Mouse (Mus musculus) forelimb bud, embryonic 11.5 days (tissue): ENCODE data around the gene Por.

Experiments used
- DNase-seq: peaks from one replicate; pipeline ENCODE4 v3.0.0-alpha.2; 2012; ENCODE audit warnings: low read depth, low spot score

The Por gene

GRCm38 (mm10) chr5:135657128-135657527 lies 12.7 kb upstream of the Por start:
- DNase-seq: no peak

GRCm38 (mm10) chr5:135657703-135658373 lies 12.0 kb upstream of the Por start:
- no peak for DNase-seq

DNA sequence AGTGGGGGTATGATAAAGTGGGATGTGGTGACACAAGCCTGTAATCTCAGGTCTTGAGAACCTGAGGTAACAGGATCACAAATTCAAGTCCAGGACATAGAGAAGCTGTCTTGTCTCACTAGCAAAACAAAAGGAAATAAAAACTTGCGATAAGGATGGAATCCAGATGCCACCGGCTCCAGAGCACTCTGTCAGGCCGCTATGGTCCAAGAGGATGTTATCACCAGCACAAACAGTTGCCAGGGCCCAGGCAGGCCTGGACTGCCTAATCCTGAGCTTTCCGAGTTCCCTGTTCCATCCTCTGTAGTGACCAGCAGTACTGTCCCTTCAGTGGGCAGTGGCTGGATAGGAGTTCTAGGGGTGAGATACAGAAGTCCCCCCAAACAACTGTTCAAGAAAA lies 9.9 kb upstream of the Por start:
- no peak for DNase-seq

- no peak for DNase-seq
Observed at GRCm38 (mm10) chr5:135660535-135660934, 9.3 kb upstream of the Por start.

DNA sequence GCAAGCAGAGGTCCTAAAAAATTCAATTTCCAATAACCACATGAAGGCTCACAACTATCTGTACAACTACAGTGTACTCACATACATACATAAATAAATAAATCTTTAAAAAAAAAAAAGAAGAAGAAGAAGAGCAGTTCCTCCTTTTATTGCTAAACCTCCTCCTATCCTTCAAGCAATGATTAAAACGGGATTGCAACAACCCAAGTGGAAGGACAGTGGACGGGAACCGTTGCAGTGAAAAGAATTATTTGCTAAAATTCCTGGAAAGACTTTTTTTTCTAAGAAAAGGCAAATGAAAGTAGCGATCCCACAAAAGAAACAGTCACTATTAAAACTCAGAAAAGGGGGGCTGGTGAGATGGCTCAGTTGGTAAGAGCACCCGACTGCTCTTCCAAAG lies 2.9 kb upstream of the Por start:
- no peak for DNase-seq

DNA sequence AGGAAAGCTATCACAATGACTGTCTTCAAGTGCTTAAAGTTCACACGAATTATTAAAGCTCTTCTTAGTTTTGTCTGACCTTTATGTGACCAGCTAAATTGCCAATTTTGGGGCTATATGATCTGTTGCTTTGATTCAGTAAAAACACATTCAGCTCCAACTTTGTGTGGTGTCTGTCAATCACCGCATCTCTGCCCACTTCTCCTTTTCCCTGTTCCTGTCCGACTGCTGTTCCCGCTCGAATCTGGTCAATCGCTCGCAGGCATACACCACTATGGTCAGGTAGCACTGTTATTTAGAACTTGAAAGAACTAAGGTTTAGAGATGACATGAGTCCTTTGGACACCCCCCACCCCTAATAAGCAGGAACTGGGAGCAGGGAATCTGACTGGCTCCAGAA lies 1.8 kb upstream of the Por start:
- no peak for DNase-seq

GRCm38 (mm10) chr5:135670881-135671280 lies 1.0 kb downstream of the Por start:
- no peak for DNase-seq

- no peak for DNase-seq
Observed at GRCm38 (mm10) chr5:135672509-135672908, 2.7 kb downstream of the Por start.

GRCm38 (mm10) chr5:135672980-135673379 lies 3.1 kb downstream of the Por start:
- no peak for DNase-seq

GRCm38 (mm10) chr5:135674349-135674775 lies 4.5 kb downstream of the Por start:
- DNase-seq: peak; percentile 71

- DNase-seq: peak; percentile 88
Observed at GRCm38 (mm10) chr5:135674821-135675220, 5.0 kb downstream of the Por start.

DNA sequence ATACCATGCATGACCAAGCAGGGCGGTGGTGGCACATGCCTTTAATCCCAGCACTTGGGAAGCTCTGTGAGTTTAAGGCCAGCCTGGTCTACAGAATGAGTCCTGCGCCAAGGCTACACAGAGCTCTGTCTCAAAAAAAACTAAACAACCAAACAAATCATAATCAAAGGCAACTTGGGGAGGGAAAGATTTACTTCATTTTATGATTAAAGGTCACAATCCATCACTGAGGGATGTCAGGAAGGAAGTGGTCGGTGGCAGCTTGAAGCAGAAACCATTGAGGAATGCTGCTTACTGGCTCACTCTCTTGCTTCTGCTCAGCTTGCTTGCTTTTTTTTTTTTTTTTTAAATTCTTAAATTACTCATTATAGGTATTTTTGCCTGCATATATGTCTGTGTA lies 6.9 kb downstream of the Por start:
- DNase-seq: no peak

DNA sequence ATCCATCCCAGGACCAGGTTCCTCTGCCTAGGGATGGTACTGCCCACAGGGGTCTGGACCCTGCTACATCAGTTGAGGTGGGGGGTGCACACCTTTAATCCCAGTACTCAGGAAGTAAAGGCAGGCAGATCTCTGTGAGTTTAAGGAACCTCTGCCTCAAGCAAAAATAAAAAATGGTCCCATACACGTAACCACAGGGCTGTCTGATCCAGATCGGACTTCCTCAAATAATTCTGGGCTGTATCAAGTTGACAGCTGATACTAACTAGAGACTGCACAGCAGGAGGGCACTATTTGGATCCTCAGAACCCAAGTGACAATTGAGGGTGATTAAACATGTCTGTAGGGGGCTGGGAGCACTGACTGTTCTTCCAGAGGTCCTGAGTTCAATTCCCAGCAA lies 7.4 kb downstream of the Por start:
- no peak for DNase-seq

- DNase-seq: no peak
Observed at GRCm38 (mm10) chr5:135678481-135678880, 8.6 kb downstream of the Por start.

DNA sequence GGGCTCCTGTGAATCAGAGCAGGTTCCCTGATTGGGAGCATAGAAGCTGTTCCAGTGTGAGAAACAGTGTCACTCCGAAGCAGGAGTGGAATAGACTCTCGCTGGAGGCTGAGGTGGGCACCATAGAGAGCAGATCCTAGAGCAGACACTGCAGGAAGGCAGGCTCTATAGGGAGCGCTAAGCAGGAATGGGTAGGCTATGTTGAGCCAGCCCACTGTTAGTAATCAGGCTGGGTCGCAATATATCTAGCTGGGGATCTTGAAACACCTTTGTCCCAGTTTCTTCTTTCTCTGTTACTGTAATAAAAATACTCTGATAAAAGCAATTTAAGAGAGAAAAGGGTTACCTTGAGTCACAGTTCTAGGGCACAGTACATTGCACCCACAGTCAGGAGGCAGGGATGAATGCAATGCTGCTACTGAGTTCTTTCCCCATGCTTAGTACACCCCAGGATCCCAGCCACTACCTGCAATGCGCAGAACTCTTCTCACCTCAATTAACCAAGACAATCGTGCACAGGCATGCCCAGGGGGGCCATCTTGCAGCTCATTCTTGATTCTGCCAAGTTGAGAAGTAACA lies 11.2 kb downstream of the Por start:
- DNase-seq: no peak

DNA sequence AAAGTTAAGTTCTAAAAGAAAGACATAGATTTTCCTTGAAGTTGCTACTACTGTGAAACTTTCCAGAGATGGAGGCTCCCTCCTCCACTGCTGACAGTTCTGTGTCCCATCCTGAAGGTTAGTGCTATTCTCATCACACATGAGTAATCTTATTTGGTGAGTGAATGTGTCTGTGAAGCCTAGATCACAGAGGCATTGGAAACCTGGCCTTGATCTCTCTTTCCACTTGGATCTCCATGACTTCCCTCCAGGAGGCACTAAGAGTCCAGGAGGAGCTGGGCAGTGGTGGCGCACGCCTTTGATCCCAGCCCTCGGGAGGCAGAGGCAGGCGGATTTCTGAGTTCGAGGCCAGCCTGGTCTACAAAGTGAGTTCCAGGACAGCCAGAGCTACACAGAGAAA lies 12.2 kb downstream of the Por start:
- DNase-seq: no peak

- no peak for DNase-seq
Observed at GRCm38 (mm10) chr5:135682942-135683570, 13.2 kb downstream of the Por start.

- DNase-seq: no peak
Observed at GRCm38 (mm10) chr5:135690401-135690800, 20.6 kb downstream of the Por start.

DNA sequence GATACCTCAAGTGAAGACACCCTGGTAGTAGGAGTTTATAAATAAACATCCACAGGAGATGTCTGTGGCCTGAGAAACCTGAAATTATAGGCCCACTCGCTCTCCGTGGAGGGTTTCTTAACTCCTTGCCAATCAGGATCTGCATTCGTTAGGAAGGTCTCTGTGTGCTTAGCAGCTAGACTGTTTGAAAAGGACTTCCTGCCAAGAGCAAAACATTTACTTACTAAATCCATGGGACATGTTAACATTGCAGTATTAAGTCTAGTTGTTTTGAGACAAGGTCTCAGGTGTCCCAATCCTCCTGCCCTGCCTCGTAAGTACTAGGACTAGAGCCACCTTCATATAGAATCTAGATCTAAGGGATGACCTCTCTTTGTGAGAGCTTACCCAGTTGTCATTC lies 21.4 kb downstream of the Por start:
- no peak for DNase-seq

GRCm38 (mm10) chr5:135693281-135693853 lies 23.5 kb downstream of the Por start:
- no peak for DNase-seq

DNA sequence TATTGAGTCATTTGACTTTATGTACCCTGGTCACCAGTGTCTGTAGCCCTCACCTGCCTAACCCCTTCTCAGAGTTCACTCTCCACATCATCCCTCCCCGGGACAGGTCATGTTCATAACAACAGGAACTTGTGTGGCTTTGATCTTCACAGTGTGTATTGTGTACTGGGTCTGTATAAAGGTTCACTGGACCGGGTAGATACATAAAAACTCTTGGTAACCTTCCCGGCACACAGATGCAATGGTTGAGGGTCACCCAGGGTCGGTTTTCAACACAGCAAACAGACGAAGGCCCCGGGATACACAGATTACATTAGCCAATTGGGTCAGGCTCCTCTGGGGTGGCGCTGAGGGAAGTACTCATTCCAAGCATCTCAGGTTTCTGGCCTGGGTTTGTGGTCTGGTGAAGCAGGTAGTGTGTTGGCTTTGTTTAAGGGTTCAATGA lies 25.5 kb downstream of the Por start:
- no peak for DNase-seq

DNA sequence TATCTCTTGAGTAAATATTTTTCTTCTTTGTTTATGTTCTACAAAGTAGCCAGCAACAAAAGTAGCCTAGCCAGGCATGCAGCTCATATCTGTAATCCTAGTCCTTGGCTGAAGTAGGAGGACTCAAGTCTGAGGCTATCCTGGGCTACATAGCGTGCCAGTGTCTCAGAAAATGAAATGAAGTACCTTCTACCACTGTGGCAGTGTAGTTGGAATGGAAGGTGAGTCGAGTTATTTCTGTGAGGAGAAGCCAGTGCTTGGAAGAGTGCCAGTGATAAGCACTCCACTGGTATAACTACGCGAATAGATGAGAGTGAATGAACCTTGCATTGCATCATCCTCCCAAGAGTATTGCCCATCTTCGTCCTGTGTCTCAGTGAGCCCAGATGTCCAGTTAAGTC lies 27.9 kb downstream of the Por start:
- no peak for DNase-seq

DNA sequence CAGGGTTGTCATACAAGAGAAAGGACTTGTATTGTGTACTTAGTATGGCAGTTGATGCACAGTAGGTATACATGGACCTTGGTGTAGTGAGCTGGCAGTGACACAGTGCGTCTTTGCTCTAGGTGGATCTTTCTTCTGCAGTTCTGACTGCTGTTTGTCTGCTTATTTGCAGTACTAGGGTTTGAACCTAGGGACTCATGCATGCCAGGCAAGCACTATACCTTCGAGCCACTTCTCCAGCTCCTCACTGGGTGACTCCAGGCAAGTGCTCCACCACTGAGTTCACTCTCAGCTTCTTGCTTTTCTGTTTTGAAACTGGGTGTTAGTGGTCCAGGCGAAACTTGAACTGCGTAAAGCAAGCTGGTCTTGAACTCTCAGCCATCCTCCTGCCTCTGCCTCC lies 31.8 kb downstream of the Por start:
- DNase-seq: no peak
